Mouse (Mus musculus) erythroid progenitor cell, adult 5-6 weeks (primary cell): Measurements from ENCODE around the gene Msx2. TPM values are rescaled to one million over a fixed set of nuclear protein-coding genes. Genes with fewer than 3 reads are reported as not detected.

Experiments used
- ATAC-seq: replicated peaks from 2 replicates; pipeline ENCODE4 v1.8.0; 2016; ENCODE audit warnings: moderate number of reproducible peaks, mild to moderate bottlenecking, moderate TSS enrichment, inconsistent platforms; ENCODE audit not compliant: poor library complexity, low FRiP score, severe bottlenecking
- total RNA-seq, 2 experiments: library from RNA; stranded (forward) in 1 of 2; stranded (reverse) in 1 of 2; fragments of 150-400 nt in 1 of 2; fragments of 186-747, 209-891 nt in 1 of 2; gene quantifications; 2 replicates each; pipeline versions ENCODE4 v1.2.3 to v1.2.4; 2015 to 2017; ENCODE audit warnings: low replicate concordance in 2 of 2

Gene Msx2
- total RNA-seq, 2 experiments from 2014 or later: not detected

DNA sequence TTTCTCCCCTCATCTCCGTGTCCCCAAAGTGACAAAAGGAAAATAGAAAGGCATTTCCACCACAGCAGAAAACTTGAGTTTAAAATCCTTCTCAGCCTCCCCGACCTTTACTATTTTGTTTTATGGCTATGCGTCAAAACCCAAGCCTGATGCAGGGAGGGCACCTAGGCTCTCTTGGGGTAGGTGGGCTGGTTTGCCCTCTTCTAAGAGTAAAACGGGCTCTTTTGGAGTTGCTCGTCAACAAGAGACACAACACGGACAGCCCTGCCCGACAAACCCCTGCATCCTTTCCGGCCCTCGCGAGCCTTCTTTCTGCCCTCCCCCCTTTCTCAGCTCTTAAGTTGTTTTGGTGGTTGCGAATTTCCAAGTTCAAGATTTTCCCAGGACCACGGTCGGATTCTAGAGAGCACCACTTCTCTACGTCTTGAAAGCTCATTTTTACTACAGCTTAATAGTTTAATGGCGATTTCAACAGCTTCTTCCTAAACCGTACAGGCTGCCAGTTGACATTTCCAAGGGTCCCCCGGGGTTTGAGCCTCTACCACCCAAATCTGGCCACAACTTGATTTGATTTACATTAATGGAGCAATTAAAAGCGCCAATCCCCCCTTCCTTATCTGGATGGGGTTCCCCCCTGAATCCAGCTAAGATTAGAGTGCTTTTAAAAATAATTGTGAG, 6.5 kb downstream of the Msx2 start:
- ATAC-seq: no peak

DNA sequence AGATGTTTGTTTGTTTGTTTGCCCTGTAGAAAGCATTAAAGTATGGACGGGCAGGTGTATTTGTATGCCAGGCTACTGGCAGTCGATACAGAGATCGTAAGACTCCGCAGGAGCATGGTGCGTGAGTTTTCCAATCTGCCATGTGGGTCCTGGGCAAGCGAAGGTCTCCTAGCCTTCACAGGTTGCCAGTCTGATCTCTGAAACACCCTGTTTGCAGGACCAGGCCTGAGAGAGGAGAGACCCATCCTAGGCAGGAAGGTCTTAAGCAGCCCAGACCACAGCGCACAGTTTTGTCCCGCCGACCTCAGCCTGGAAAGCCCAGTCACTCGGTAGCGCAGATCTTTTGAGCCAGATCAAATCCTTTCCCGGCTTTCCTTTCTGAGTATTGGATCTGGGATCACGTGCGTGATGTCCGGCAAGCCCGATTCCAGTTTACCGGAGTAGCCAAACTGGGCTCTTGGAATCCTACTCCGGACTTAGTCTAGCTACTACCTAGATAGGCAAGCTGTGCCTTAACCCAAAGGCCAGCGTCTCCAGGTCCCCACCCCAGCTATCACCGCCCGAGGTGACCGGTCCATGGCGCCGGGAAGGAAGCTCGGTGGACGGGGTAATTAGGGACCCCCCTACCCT, 7.6 kb downstream of the Msx2 start:
- ATAC-seq: no peak

DNA sequence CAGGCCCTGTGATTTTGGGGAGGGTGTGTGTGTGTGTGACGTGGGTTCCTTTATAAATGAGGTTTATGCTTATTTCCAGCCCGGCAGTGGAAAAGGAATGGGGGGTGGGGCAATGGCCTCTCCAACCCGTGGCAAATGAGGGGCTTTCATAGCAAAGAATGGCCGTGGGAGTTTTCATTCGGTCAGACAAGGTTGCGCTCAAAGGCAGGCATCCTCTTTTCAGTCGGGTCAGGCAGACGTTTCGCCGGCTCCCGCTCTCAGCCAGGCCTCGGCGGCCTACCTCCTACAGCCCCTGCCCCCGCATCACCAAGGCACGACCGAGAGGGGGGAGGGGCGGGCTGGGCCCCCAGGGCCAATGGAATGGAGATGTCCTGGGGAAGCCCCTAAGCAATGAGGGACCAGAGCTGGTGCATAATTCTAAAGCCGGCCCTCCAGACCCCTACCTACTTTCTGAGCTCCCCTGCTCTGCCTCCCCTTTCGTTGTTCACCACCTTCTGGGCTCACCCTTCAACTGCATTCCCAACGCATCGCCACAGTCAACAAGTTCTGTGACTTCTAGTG, 8.4 kb downstream of the Msx2 start:
- no peak for ATAC-seq

DNA sequence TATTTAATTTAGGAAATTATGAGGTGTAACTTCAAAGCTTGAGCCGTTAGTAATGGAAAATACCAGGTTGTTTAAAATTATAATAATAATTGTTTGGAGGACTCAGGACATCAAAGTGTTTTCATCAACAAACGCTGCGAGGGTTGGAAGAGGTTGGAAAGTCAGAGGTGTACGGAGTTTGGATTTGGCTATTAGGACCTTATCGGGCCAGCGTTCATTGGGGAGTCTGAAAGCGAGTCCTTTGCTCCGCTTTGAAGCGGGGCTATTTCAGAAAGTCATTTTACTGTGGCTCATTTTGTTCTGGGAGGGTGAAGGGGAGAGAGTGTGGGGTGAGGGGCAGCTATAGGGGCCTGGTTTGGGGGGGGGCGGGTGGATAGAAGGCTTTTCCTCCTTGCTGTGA, 8.9 kb downstream of the Msx2 start:
- no peak for ATAC-seq

DNA sequence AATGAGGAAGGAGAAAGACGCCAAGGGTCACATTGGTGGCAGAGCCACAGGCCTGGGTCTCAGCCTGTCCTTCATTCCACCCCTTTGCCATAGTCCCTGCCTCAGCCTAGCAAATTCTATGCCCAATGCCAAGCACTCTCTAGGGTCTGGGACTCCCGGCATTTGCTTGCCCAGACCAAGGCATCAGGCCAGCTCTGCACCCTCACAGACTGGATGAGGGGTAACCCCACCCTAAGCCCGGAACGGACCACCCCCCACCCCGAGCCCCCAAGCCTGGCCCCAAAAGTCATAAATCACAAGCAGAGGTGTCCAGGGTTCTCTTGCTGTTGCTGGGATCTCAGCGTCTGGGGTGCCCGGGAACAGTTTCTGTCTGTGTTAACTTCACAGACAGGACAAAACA, 9.8 kb downstream of the Msx2 start:
- no peak for ATAC-seq

DNA sequence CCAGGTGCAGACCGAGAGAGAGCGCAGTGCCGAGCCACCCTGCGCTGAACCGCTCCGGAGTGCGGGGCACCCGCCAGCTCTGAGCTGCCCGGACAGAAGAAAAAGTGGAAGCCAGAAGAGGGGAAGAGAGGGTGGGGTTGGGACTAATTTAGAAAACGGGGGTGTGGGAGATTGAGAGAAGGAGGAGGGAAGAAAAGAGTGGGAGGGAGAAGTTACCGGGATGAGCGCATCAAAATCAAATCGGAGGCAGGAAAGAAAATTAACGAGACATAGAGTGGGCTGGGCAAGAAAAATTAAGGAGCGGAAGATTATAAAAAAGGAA, 10.3 kb downstream of the Msx2 start:
- ATAC-seq: no peak

DNA sequence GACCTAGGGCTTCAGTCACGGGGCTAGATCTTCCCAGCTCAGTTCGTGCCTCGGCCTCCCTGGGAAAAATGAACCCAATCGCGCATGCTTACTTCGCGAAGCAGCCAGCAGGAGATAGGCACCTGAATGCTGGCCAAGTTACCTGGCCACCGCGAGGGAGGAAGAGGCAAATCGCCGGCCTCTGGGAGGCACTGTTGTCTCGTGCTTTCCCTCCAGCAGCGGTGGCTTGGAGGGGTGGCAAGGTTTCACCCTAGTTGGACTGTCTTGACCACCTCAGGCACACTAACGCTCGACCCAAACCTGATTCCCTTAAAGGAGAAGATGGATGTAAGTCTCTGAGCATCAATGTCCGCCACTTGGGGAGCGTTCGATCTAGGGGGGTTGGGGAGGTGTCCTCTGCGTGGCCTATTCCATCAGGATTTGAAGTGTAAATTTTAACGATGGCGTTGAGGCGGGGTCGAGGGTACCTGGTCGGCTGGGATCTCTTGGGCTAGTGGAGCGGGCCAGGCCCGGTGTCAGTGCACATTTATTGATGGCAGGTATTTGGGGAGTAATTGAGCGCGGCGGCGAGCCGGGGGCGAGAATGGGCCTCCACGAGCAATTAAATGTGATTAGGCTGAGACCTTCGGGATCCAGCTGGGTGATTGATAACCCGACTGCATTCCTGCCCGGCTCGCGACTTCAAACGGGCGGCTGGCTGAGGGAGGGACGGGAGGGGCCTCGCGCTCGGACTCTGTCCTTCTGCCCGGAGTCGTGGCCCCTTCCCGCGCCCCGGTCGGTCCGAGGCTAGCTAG, 10.8 kb downstream of the Msx2 start:
- no peak for ATAC-seq

DNA sequence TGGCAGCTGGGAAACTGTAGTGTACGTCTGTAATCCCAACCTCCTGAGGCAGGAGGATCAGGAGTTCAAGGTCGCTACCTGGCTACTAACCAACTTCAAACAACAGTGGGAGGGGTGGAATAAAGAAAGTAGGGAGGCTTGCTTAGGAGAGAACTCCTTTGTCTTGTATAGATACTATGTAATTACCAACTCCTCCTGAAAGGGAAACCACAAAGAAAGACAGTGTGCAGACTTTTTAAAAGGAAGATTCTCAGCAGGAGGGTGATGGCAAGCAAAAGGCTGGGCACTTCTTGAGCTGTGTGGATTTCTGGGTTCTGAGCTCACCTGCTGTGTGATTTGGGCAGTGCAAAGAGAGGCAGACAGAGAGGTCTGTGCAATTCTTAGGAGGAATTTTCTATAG, 11.5 kb downstream of the Msx2 start:
- ATAC-seq: no peak

DNA sequence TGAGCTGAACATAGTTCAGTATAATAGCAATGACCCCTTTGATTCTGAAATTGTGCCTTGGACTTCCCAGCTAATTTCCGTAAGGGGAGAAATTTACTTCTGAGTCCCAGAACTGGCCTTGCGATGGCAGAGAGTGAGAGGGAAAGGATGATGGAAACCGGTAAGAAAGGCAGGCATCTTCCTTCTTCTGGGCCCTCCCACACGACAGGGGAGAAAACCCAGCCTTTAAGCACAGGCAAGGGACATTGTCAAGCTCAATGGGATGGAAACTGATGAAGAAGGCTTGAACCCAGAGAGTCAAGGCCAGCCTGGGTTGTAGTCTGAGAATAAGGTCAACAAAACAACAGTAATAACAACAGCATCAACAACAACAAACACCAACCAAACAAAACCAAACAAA, 14.1 kb downstream of the Msx2 start:
- ATAC-seq: no peak

DNA sequence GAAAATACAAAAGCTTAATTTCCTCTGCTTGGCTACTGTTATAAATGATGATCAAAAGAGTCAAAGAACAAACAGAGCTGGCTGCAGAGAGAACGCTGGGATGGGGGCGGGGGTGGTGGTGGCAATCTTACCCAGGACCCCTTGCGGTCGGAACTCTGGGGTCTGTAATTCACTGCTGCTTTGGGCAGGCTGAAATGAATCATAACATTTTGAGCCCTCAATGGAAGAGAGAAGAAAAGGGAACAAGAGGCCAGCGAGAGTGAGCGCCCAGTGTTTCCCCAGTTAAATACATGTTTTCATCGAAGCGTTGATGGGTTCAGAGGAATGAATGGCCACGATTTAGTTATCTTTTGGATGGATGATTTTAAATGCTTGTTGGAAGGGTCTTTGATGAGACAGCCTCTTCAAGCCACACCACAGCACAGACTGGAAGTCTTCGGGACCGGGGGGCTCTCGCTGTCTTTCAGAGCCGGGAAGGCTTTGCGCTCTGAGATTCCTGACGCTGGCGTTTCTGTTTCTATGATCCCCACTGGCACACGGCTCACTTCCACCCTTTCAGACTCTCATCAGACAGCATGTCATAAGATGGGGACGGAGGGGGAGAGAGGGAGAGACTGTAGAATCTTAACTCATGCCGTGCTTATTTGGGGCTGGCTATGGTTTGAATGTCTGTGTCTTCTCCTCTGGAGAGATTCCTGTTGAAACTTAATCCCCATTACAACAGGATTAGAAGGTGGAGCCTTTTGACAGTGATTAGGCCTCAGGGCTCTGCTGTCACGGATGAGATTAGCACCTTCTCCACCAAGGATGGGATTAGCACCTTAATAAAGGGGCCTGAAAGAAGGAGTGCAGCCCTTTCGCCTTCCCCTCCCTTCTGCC, 17.8 kb downstream of the Msx2 start:
- ATAC-seq: no peak

DNA sequence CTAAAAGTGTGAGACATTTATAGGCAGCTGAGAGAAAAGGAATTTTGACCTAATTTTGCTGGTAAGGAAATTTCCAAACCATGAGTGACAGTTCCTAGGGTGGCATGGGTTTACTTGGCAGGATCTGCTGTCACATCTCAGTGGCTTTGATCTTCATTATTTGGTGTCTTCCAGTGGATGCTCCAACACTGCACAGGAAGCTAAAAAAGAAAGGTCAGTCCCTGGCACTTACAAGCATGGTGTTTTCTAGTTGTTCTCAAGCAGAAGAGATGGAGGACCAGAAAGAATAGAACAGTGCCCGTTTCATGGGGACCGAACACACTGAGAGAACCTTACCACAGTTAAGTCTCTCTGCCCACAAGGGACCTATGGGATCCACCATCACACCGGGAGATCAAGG, 18.9 kb downstream of the Msx2 start:
- ATAC-seq: no peak

DNA sequence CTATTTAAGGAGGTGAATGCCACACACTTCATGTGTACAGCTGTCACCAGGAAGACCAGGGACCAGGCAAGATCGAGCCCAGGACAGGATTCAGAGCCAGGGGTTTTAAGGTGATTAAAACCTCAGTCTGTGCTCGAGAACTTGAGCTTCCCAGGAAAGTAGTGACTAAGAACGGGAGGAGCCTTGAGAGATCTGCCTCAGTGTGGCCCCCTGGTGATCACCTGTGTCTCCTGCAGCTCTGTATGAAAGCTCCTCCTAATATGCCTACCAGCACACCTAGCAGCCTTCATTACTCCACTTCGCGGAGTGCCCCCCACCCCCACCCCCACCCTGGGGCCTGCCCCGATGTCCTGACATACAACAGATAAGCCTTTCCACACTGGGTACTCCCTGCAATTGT, 25.3 kb downstream of the Msx2 start:
- no peak for ATAC-seq

DNA sequence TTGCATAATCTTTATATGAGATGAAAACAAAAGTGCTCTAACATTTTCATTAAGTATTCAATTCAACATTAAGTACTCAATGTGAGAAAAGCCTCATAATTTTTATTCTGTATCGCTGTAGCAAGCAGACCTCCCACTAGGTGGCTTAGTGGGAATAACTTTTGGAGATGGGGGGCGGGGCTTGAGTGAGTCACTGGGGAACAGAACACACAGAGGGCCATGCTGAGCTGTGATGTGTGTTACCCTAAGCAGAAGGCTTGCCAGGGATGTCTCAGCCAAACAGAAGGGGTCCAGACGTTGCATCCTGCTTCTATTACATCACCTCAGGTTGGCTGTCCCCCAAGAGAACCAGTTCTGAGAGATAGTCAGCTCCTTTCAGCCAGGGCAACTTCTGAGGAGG, 29.3 kb downstream of the Msx2 start:
- ATAC-seq: no peak

DNA sequence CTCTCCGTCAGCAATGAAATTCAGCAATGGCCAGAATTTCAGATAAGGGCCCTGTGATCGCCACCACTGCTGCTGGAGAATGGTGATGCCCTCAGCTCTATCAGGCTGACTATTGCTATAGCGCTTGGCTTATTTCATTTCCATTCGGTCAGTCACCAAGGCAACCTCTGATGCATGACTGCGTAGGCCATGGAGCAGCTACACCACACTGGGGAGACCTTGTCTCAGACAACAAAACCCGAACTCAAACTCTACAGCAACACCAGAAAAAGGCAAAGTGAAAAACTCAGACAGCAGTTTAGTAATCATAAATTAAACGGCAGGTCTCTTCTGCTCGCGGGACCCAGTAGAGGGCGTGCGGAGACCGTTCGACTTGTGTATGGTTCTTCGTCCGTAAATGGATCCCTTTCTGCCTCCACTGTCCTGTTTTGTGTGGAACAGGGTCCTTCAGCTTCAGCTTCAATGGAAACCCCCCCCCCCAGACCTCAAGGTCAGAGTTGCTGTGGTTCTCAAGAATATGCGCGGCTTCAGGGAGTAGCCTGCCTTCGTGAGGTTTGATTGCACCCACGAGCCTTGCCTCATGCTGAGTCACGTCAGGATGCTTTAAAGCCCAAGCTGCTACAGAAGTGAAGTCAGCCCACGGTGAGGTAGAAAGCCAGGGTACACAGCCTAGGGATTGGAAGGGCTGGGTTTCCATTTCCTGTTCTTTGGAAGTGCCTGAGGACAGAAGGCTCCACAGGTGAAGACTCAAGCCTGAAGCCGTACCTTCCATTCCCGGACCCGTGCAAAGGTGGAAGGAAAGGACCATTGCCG, 30.5 kb downstream of the Msx2 start:
- ATAC-seq: no peak

DNA sequence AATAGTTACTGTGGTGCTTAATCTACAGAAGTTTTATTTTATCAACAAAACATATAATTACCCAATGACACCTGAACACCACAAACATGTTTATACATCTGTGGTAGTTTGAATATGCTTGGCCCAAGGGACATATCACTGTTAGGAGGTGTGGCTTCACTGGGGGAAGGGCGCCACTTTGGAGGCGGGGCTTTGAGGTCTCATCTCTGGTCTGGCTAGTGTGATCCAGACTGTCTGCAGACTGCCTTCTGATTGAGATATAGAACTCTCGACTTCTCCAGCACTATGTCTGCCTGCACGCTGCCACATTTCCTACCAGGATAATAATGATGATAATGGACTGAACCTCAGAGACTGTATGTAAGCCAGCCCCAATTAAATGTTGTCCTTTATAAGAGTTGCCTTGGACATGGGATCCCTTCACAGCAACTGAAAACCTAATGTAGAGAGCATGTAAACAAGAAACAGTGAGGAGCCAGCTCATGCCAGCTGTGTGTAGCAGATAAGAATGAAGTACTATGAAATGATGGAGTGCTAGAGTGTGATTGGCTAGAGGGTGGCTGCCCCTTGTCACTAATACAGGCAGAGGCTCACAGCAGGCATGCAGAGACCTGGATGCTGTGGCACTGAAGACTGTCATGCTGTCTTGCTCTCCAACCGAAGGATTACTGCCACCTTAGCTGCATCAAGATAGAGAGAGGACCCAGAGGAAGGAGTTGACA, 31.4 kb downstream of the Msx2 start:
- ATAC-seq: no peak

DNA sequence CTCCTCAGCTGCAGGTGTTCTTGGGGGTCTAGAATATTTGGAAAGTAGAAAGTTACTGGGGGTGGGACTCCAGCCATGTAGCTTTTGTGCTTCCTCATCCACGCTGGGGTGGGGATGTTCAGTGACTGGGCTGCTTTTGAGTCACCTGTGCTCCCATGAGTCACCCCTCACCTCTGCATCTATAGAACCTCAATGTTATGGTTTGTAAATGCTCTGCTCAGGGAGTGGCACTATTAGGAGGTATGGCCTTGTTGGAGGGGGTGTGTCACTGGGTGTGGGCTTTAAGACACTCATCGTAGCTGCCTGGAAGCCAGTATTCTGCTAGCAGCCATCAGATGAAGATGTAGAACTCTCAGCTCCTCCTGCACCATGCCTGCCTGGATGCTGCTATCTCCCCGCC, 32.9 kb downstream of the Msx2 start:
- ATAC-seq: no peak

DNA sequence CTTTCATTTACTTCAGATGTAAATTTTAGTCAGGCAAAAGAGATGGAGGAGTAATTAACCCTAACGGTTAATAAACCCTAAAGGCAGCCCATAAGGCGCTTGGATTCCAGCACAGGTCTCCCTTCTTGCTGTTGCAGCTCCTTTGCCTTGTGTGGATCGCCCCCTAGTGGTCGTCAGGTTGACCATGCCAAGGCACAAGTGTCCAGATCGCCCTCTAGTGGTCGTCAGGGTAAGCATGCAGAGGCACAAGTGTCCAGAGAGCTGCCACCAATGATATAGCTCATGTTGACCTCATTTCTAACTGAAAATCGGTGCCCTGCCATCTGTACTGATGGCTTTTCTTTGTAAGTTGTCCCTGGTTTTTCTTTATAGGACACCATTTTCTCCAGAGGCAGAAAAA, 46.4 kb downstream of the Msx2 start:
- no peak for ATAC-seq

DNA sequence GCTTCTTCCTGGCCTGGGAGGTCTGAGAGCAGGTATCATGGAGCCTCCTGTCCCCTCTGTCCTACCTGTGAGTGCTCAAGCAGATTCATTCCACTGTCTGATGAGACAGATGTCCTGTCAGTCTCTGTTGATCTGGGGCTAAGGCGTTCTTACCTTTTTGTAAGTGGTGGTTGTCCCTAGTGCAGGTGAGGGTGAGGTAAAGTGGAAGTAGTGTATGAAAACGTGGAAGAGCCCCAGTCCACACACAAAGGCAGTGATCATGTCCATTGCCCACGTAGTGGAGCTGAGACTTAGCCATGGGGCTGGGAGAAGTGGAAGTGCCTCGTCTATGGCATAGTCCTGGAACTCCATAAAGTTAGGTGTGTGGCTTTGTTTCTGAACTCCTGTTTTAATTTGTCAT, 51.7 kb downstream of the Msx2 start:
- no peak for ATAC-seq

DNA sequence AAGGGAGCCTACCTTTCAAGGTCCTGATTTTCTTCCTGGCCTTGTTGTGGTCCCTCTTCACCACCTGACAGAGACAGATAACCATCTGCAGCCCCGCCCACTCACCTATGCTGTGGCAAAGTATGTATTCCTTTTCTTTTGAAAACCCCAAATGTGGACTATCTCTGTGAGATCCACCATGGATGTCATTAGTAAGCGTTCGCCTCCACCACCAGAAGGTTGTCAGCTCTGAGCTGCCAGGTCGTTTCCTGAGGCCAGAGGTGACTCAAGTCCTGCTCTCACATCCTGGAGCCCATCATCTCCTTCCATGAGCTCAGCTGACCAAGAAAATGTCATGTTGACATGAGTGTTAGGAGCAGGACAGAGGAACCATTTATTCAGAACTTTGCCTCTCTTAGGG, 52.1 kb downstream of the Msx2 start:
- ATAC-seq: no peak
